Mouse (Mus musculus) embryonic fibroblast, embryonic 13.5 days (primary cell): Measurements from ENCODE around the gene Cntn2. TPM values are rescaled to one million over a fixed set of nuclear protein-coding genes. Genes with fewer than 3 reads are reported as not detected.
"Not testable (repeated sequence)": the region's sequence is repeated elsewhere in the genome, so short reads cannot be mapped to it uniquely, and the experiment has no call there.

Source experiments
- H3K27ac ChIP-seq: 2 replicates; pipeline ENCODE4 v1.5.1; 2012; ENCODE audit warnings: low read length, control low read depth, inconsistent platforms; ENCODE audit not compliant: insufficient read depth
- H3K4me1 ChIP-seq: 2 replicates; pipeline ENCODE4 v1.6.1; 2011; ENCODE audit warnings: low read length; ENCODE audit not compliant: control insufficient read depth, insufficient read depth
- H3K4me3 ChIP-seq: 2 replicates; pipeline ENCODE4 v1.5.1; 2011; ENCODE audit warnings: mild to moderate bottlenecking, control low read depth, low read length; ENCODE audit not compliant: insufficient read depth
- CTCF ChIP-seq: IDR thresholded peaks from 2 replicates; pipeline ENCODE4 v1.5.1; 2011; ENCODE audit warnings: mild to moderate bottlenecking, control low read depth, low read length, moderate library complexity, borderline replicate concordance; ENCODE audit not compliant: insufficient read depth
- POLR2A ChIP-seq: IDR thresholded peaks from 2 replicates; pipeline ENCODE4 v1.6.1; 2011; ENCODE audit warnings: low read depth, mild to moderate bottlenecking, control low read depth, low read length, moderate library complexity
- polyA plus RNA-seq: library from polyadenylated mRNA; stranded (reverse); fragments of >200 nt; gene quantifications from 2 replicates; pipeline ENCODE4 v1.2.4, GENCODE M21; 2011; ENCODE audit warnings: low read depth; ENCODE audit not compliant: missing spikeins, insufficient read length

Gene Cntn2
- polyA plus RNA-seq, 1 experiment, result not detected

GRCm38 (mm10) chr1:132476928-132477691 is 65.9 kb downstream of the Cntn2 start, which contains the start of gene Rbbp5:
Rbbp5 (plus strand) TSS chr1:132477365.
- Histone ChIP-seq H3K4me3 (peak within 1 kb of the TSS; percentile 99), H3K4me1 (no peaks in the 10 kb centered on the region), H3K27ac (no peak within 1 kb of the TSS)
- peak; percentile 73 for TF ChIP-seq POLR2A
- no peak for TF ChIP-seq CTCF

- TF ChIP-seq POLR2A, result no peak
- no peak for TF ChIP-seq CTCF
- Histone ChIP-seq H3K4me1 (no peaks in the 10 kb centered on the region), H3K27ac (no peak overlapping the region), H3K4me3 (peak overlapping the region; percentile 82)
Observed at GRCm38 (mm10) chr1:132476575-132476927, 66.5 kb downstream of the Cntn2 start.

- no peak for TF ChIP-seq CTCF
- no peak for TF ChIP-seq POLR2A
- H3K4me1 ChIP-seq, result no peaks in the 10 kb centered on the region
- H3K4me3 ChIP-seq, result no peak overlapping the region
- no peak overlapping the region for H3K27ac ChIP-seq
Observed at GRCm38 (mm10) chr1:132474496-132474895, 68.6 kb downstream of the Cntn2 start.

- Histone ChIP-seq H3K4me3 (no peak overlapping the region), H3K4me1 (no peaks in the 10 kb centered on the region), H3K27ac (no peak overlapping the region)
- TF ChIP-seq CTCF (no peak), POLR2A (no peak)
Observed at GRCm38 (mm10) chr1:132472537-132472936, 70.5 kb downstream of the Cntn2 start.

GRCm38 (mm10) chr1:132471499-132471898 is 71.6 kb downstream of the Cntn2 start:
- no peaks in the 10 kb centered on the region for H3K4me1 ChIP-seq
- no peak overlapping the region for H3K4me3 ChIP-seq
- TF ChIP-seq CTCF, result no peak
- no peak for TF ChIP-seq POLR2A
- H3K27ac ChIP-seq, result no peak overlapping the region

GRCm38 (mm10) chr1:132471032-132471431 is 72.0 kb downstream of the Cntn2 start:
- TF ChIP-seq CTCF (no peak), POLR2A (no peak)
- Histone ChIP-seq H3K27ac (no peak overlapping the region), H3K4me1 (no peaks in the 10 kb centered on the region)

GRCm38 (mm10) chr1:132470031-132470430 is 73.0 kb downstream of the Cntn2 start:
- not testable (repeated sequence) for H3K4me1 ChIP-seq, H3K27ac ChIP-seq, H3K4me3 ChIP-seq

More at GRCm38 (mm10) chr1:132471032-132471431, 72.0 kb downstream of the Cntn2 start:
- no peak overlapping the region for H3K4me3 ChIP-seq

GRCm38 (mm10) chr1:132469519-132469918 is 73.5 kb downstream of the Cntn2 start:
- Histone ChIP-seq H3K4me3 (no peak overlapping the region), H3K4me1 (no peaks in the 10 kb centered on the region), H3K27ac (no peak overlapping the region)
- TF ChIP-seq CTCF, result no peak
- TF ChIP-seq POLR2A, result no peak

- TF ChIP-seq CTCF (no peak), POLR2A (no peak)
- Histone ChIP-seq H3K27ac (no peak overlapping the region), H3K4me3 (no peak overlapping the region), H3K4me1 (no peaks in the 10 kb centered on the region)
Observed at GRCm38 (mm10) chr1:132468926-132469325, 74.1 kb downstream of the Cntn2 start.

- TF ChIP-seq CTCF (no peak), POLR2A (no peak)
- H3K4me1 ChIP-seq, result no peaks in the 10 kb centered on the region
- H3K27ac ChIP-seq, result no peak overlapping the region
- H3K4me3 ChIP-seq, result no peak overlapping the region
Observed at GRCm38 (mm10) chr1:132464651-132465050, 78.4 kb downstream of the Cntn2 start.

Other genes starting within 250 kb of the Cntn2 start
- 10.5 and 16.1 TPM in 2 replicates for gene Klhdc8a, start 244.6 kb downstream of the Cntn2 start, polyA plus RNA-seq
- gene Nuak2, start 227.1 kb downstream of the Cntn2 start, polyA plus RNA-seq, result 9.2 and 14.2 TPM in 2 replicates
- 11.6 and 12.6 TPM in 2 replicates for gene Tmcc2, start 152.0 kb downstream of the Cntn2 start, polyA plus RNA-seq
- 18.0 and 23.3 TPM in 2 replicates for gene Dstyk, start 125.7 kb downstream of the Cntn2 start, polyA plus RNA-seq
- gene Rbbp5, start 65.9 kb downstream of the Cntn2 start, polyA plus RNA-seq, result 37.4 and 39.2 TPM in 2 replicates
- 3.2 and 4.9 TPM in 2 replicates for gene Tmem81, start 37.0 kb downstream of the Cntn2 start, polyA plus RNA-seq
- gene Nfasc, start 198.5 kb upstream of the Cntn2 start, polyA plus RNA-seq, result 0.30 and 0.67 TPM in 2 replicates